Mouse (Mus musculus) liver, postnatal 0 days (tissue): Measurements from ENCODE around the gene Satb2.

ENCODE experiments used
- CTCF ChIP-seq: sonication (generic); IDR thresholded peaks from 2 replicates; pipeline ENCODE4 v1.5.1; 2016; ENCODE audit warnings: antibody characterized with exemption, low read depth
- EP300 ChIP-seq: IDR thresholded peaks from 2 replicates; pipeline ENCODE4 v1.6.1; 2016; ENCODE audit warnings: antibody characterized with exemption, low read depth, mild to moderate bottlenecking

- TF ChIP-seq CTCF (no peak), EP300 (no peak)
Observed at GRCm38 (mm10) chr1:56838901-56839300, 139.5 kb downstream of the Satb2 start.
